Mouse (Mus musculus): ENCODE measurements around the gene Eps8. TPM values are rescaled to one million over a fixed set of nuclear protein-coding genes. Genes with fewer than 3 reads are reported as not detected.

Eps8 gene
- total RNA-seq, 1 experiment, result 17.0 TPM

DNA sequence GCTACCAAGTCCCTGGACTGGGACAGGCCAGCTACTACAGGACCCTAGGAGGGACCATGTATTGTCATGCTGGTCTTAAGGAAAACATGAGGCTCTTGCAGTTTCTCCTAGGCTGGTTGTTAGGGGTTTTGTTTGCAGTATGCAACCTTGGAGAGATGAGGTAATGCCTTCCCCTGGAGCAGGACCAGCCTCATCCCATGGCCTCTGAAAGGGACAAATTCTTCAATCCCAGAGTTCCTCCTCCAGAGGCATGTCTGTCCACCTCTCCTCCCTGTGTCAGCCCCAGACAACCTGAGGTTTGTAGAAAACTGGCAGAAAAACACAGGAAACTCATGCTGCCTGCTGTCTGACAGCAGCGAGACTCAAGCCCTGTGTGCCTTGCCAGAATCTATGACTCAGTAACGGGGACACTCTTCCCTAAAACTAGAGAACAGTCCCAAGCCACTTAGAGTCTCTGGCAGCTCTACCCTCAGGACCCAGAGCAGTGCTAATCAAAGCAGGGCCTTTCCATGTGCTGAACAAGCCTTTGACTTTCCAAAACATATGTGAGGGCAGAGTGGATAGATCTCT lies 36.0 kb upstream of the Eps8 start:
- in situ Hi-C loops (cut with MboI; ENCODE audit: low sequenced_read_pairs in 2 of 2, unreplicated experiment in 2 of 2), result no loop called here
- TF ChIP-seq CHD2 (IDR thresholded peaks at IDR 0.05; ENCODE audit: low read depth, low read length) (no peak), ZC3H11A (IDR thresholded peaks at IDR 0.05; ENCODE audit: borderline replicate concordance, low read depth, low read length) (no peak), ZNF384 (IDR thresholded peaks at IDR 0.05; ENCODE audit: low read depth, low read length) (no peak), HCFC1 (IDR thresholded peaks at IDR 0.05; ENCODE audit: borderline replicate concordance, insufficient read depth, low read length) (no peak)
- Histone ChIP-seq H3K36me3 (ENCODE audit: control insufficient read depth, insufficient read depth, low read length, poor library complexity, severe bottlenecking) (no peaks in the 10 kb centered on the region), H3K9ac (ENCODE audit: insufficient read depth, low read depth, low read length, poor library complexity, severe bottlenecking) (no peak overlapping the region), H3K9me3 (ENCODE audit: control insufficient read depth, insufficient read depth, low read depth, low read length) (no peaks in the 10 kb centered on the region), H3K27ac (ENCODE audit: insufficient read depth, low read depth, low read length, poor library complexity, severe bottlenecking) (no peak overlapping the region), H3K4me1 (ENCODE audit: control insufficient read depth in 2 of 2, insufficient read depth in 2 of 2, low read length in 2 of 2, poor library complexity in 1 of 2) (no peaks in the 10 kb centered on the region), H3K4me3 (ENCODE audit: insufficient read depth in 1 of 2, low read depth in 1 of 2, low read length in 2 of 2, poor library complexity in 1 of 2, severe bottlenecking in 1 of 2) (no peak overlapping the region)
- DNase-seq (ENCODE audit: low read depth, low spot score), result no peak

DNA sequence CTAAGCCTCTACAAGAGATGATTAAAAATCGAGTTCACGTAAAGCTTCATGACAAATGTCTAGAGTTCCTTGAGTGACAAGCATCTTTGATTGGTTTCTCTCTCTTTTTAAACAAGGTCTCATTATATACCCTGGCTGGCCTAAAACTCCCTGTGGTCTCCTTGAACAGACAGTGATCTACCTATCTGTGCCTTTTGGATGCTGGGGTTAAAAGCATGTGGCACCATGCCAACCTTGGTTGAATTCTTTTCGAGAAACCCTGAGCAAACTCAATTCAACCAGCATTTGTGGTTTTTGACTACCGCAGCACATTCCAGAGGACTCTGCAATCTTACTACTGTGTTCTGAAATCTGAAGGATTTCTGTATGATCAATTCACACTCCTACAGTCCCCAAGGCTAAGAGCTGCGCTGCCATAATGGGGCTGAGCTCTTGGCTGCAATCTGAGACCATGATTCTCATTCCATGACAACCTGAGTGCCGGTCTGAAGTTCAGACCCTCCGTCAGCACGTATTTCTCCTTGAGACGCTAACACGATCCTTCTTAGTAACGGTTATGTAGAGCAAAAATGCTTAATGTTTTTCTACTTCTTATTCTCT lies 33.9 kb upstream of the Eps8 start:
- no peak for DNase-seq (ENCODE audit: low read depth, low spot score)
- TF ChIP-seq ZNF384 (IDR thresholded peaks at IDR 0.05; ENCODE audit: low read depth, low read length) (no peak), MAFK (IDR thresholded peaks at IDR 0.05; ENCODE audit: insufficient read depth, low read depth, low read length) (no peak), ZC3H11A (IDR thresholded peaks at IDR 0.05; ENCODE audit: borderline replicate concordance, low read depth, low read length) (no peak), HCFC1 (IDR thresholded peaks at IDR 0.05; ENCODE audit: borderline replicate concordance, insufficient read depth, low read length) (no peak), CHD2 (IDR thresholded peaks at IDR 0.05; ENCODE audit: low read depth, low read length) (no peak)
- no peaks in the 10 kb centered on the region for H3K4me1 ChIP-seq (ENCODE audit: control insufficient read depth in 2 of 2, insufficient read depth in 2 of 2, low read length in 2 of 2, poor library complexity in 1 of 2)
- H3K27ac ChIP-seq (ENCODE audit: insufficient read depth, low read depth, low read length, poor library complexity, severe bottlenecking), result no peak overlapping the region
- H3K36me3 ChIP-seq (ENCODE audit: control insufficient read depth, insufficient read depth, low read length, poor library complexity, severe bottlenecking), result no peaks in the 10 kb centered on the region
- in situ Hi-C loops (cut with MboI; ENCODE audit: low sequenced_read_pairs in 2 of 2, unreplicated experiment in 2 of 2), result no loop called here
- H3K9ac ChIP-seq (ENCODE audit: insufficient read depth, low read depth, low read length, poor library complexity, severe bottlenecking), result no peak overlapping the region
- no peak overlapping the region for H3K4me3 ChIP-seq (ENCODE audit: insufficient read depth in 1 of 2, low read depth in 1 of 2, low read length in 2 of 2, poor library complexity in 1 of 2, severe bottlenecking in 1 of 2)
- H3K9me3 ChIP-seq (ENCODE audit: control insufficient read depth, insufficient read depth, low read depth, low read length), result no peaks in the 10 kb centered on the region

- Histone ChIP-seq H3K9ac (ENCODE audit: insufficient read depth, low read depth, low read length, poor library complexity, severe bottlenecking) (no peak overlapping the region), H3K9me3 (ENCODE audit: control insufficient read depth, insufficient read depth, low read depth, low read length) (no peaks in the 10 kb centered on the region), H3K4me3 (ENCODE audit: insufficient read depth in 1 of 2, low read depth in 1 of 2, low read length in 2 of 2, poor library complexity in 1 of 2, severe bottlenecking in 1 of 2) (no peak overlapping the region), H3K4me1 (ENCODE audit: control insufficient read depth in 2 of 2, insufficient read depth in 2 of 2, low read length in 2 of 2, poor library complexity in 1 of 2) (no peaks in the 10 kb centered on the region), H3K36me3 (ENCODE audit: control insufficient read depth, insufficient read depth, low read length, poor library complexity, severe bottlenecking) (no peaks in the 10 kb centered on the region), H3K27ac (ENCODE audit: insufficient read depth, low read depth, low read length, poor library complexity, severe bottlenecking) (no peak overlapping the region)
- in situ Hi-C loops (cut with MboI; ENCODE audit: low sequenced_read_pairs in 2 of 2, unreplicated experiment in 2 of 2), result no loop called here
- no peak for DNase-seq (ENCODE audit: low read depth, low spot score)
- TF ChIP-seq CHD2 (IDR thresholded peaks at IDR 0.05; ENCODE audit: low read depth, low read length) (no peak), HCFC1 (IDR thresholded peaks at IDR 0.05; ENCODE audit: borderline replicate concordance, insufficient read depth, low read length) (no peak), ZNF384 (IDR thresholded peaks at IDR 0.05; ENCODE audit: low read depth, low read length) (no peak), ZC3H11A (IDR thresholded peaks at IDR 0.05; ENCODE audit: borderline replicate concordance, low read depth, low read length) (no peak), MAFK (IDR thresholded peaks at IDR 0.05; ENCODE audit: insufficient read depth, low read depth, low read length) (no peak)
These were observed 33.4 kb upstream of the Eps8 start for GRCm38 (mm10) chr6:137688079-137688478.

- in situ Hi-C loops (cut with MboI; ENCODE audit: low sequenced_read_pairs in 2 of 2, unreplicated experiment in 2 of 2), result no loop called here
- Histone ChIP-seq H3K27ac (ENCODE audit: insufficient read depth, low read depth, low read length, poor library complexity, severe bottlenecking) (no peak overlapping the region), H3K36me3 (ENCODE audit: control insufficient read depth, insufficient read depth, low read length, poor library complexity, severe bottlenecking) (no peaks in the 10 kb centered on the region), H3K9me3 (ENCODE audit: control insufficient read depth, insufficient read depth, low read depth, low read length) (no peaks in the 10 kb centered on the region), H3K4me1 (ENCODE audit: control insufficient read depth in 2 of 2, insufficient read depth in 2 of 2, low read length in 2 of 2, poor library complexity in 1 of 2) (no peaks in the 10 kb centered on the region), H3K9ac (ENCODE audit: insufficient read depth, low read depth, low read length, poor library complexity, severe bottlenecking) (no peak overlapping the region), H3K4me3 (ENCODE audit: insufficient read depth in 1 of 2, low read depth in 1 of 2, low read length in 2 of 2, poor library complexity in 1 of 2, severe bottlenecking in 1 of 2) (no peak overlapping the region)
- TF ChIP-seq ZC3H11A (IDR thresholded peaks at IDR 0.05; ENCODE audit: borderline replicate concordance, low read depth, low read length), result no peak
- no peak for TF ChIP-seq ZNF384 (IDR thresholded peaks at IDR 0.05; ENCODE audit: low read depth, low read length)
- TF ChIP-seq HCFC1 (IDR thresholded peaks at IDR 0.05; ENCODE audit: borderline replicate concordance, insufficient read depth, low read length), result no peak
- TF ChIP-seq CHD2 (IDR thresholded peaks at IDR 0.05; ENCODE audit: low read depth, low read length), result no peak
- no peak for TF ChIP-seq MAFK (IDR thresholded peaks at IDR 0.05; ENCODE audit: insufficient read depth, low read depth, low read length)
- no peak for DNase-seq (ENCODE audit: low read depth, low spot score)
These were observed 33.0 kb upstream of the Eps8 start for GRCm38 (mm10) chr6:137687667-137688066.

Data from ES-E14 (cell line).